Comparison of ENCODE assay signal across 17 mouse cellular contexts in the genomic region with DNA sequence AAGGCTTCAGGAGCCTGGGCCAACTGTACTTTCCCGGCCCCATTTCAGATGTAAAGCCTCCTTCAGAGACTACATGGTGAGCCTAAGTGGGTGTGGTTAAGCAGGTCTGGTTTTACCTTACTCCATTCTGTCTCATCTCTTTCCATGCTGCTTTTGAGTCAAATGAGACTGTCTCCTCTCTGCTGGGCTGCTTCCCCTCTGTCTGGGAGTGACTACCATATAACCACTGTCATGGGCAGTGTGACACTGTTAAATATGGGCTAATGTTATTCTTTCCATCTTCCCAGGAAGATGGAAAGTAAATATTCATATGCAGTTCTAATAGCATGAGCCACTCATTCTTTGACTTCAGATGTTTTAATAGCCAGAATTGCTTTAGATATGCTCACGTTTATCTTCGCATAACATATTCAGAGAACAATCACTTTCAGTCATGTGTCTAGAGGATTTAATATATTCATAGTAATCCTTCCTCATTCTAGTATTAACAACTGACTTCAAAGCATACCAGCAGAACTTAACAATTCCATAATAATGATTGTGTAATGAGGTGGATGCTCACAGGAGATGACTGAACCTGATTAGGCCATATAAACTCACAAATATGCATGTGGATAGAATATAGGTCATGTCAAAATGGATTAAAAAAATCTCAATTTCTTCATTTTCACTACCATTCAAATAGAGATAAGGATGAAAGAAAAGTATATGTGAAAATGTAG.
"Had no signal": no experiment of that assay in that cellular context is flagged by ENCODE, and none has a peak within 500 bp of the region (broad histone marks: within the 10 kb centered on the region; RNA-seq: fewer than 3 reads in every experiment).

No protein-coding gene starts in this region.

- H3K4me2 ChIP-seq: intestine, embryonic 15.5 days; limb, embryonic 12.5 days; limb, embryonic 15.5 days; liver, embryonic 11.5 days; lung, embryonic 14.5 days had no signal

- H3K27me3 ChIP-seq: intestine, embryonic 15.5 days; limb, embryonic 15.5 days had no signal

- ATAC-seq: intestine, embryonic 15.5 days; liver, postnatal 0 days; lung, postnatal 0 days had no signal

- H3K9ac ChIP-seq: intestine, embryonic 15.5 days; limb, embryonic 12.5 days; limb, embryonic 15.5 days; liver, embryonic 14.5 days; liver, postnatal 0 days; lung, embryonic 14.5 days had no signal

- H3K9me3 ChIP-seq: intestine, embryonic 15.5 days; limb, embryonic 12.5 days; limb, embryonic 15.5 days had no signal

- DNase-seq: kidney, adult 18-20 months; kidney, adult 9 months; kidney, postnatal 14 days; kidney, postnatal 4 days; left cerebral cortex, postnatal 4 days; liver, postnatal 0 days; lung, embryonic 14.5 days; right cerebral cortex, postnatal 25 days; thymus, adult 2 months; thymus, postnatal 14 days had no signal

- H3K4me3 ChIP-seq: intestine, embryonic 15.5 days; limb, embryonic 12.5 days; limb, embryonic 15.5 days had no signal

- H3K27ac ChIP-seq: intestine, embryonic 15.5 days; limb, embryonic 12.5 days; limb, embryonic 15.5 days; liver, embryonic 14.5 days; macrophage had no signal

- H3K36me3 ChIP-seq: intestine, embryonic 15.5 days; limb, embryonic 12.5 days; limb, embryonic 15.5 days had no signal
